Mouse (Mus musculus) monocyte, adult 2 months (primary cell): ENCODE results near the gene Mblac2.

Experiments
- DNase-seq, 2 experiments: peaks; one replicate each; pipeline ENCODE4 v3.0.0; 2022; ENCODE audit warnings: low spot score in 2 of 2, low read depth in 1 of 2

The Mblac2 gene

DNA sequence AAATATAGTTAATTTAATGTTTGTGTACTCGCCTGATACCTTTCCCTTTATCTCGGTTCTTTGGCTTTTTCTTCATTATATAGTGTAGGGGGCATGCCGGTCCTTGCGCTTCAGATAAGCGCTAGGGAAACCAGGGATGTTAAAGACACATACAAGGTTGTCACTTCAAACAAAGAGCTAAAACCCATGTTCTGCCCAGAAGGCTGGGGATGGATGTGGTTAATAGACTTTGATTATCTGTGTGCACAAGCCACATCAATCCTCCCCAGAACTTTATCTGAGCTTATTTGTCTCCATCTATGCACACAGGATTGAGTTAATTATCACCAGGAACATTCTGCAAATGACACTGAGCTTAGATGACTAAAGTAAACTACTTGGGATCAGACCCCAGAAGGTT lies 25.5 kb downstream of the Mblac2 start:
- DNase-seq, result no peak

GRCm38 (mm10) chr13:81740898-81741297 lies 29.8 kb downstream of the Mblac2 start:
- DNase-seq, result no peak

- no peak for DNase-seq
Observed at GRCm38 (mm10) chr13:81743391-81744091, 32.4 kb downstream of the Mblac2 start.

GRCm38 (mm10) chr13:81744092-81744396 lies 32.9 kb downstream of the Mblac2 start:
- DNase-seq, result no peak

GRCm38 (mm10) chr13:81754878-81755277 lies 43.7 kb downstream of the Mblac2 start:
- no peak for DNase-seq

GRCm38 (mm10) chr13:81755324-81755723 lies 44.2 kb downstream of the Mblac2 start:
- DNase-seq, result no peak

- no peak for DNase-seq
Observed at GRCm38 (mm10) chr13:81757058-81757660, 46.0 kb downstream of the Mblac2 start.

GRCm38 (mm10) chr13:81760379-81760778 lies 49.2 kb downstream of the Mblac2 start:
- DNase-seq, result no peak

DNA sequence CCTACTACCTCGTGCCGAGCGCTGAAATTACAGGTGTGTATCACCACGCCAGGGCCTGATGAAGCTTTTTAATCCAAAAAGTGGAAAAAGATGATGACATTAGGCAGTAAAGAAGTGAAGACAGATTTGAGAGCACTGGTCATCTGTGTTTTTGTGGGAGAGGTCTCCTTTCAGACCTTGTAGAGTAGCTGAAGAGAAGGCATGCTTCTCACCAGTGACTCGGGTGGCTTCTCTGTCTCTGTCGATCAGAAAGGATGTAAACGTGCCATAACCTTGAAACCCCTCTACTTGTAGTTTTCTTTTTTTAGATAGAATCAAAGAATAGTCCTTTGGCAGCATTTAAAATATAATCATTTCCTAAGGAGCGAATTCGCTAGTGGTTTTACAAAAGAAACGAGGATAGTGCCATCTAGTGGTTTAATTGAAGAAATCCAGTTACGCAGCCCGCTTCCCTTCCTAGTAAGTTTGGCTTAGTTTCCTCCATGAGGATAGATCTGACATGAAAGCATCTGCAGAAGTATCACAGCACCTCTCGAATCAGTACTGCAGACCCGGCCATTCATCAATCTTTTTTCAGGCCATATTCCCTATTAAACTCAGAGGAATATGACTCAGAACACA lies 50.5 kb downstream of the Mblac2 start:
- no peak for DNase-seq

DNA sequence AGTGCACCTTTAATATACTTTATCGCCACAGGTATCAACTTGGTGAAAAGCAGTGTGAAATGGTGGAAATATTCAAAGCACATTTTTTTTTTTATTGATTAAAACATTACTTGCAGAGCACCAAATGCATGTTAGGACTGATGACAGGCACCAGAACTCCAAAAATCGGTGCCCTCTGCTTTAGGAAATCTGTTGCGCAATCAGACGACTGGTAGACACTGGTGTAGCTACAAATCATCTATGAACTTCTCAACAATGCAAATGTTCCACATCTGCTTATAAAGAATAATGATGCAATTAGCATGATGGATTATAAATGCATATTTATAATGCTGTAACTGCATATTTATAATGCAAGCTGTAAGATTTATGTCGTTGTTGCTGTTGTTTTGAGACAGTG lies 53.0 kb downstream of the Mblac2 start:
- DNase-seq, result no peak

- peak in 1 of 2 experiments; percentile 29 for DNase-seq
Observed at GRCm38 (mm10) chr13:81767038-81767659, 56.0 kb downstream of the Mblac2 start.

GRCm38 (mm10) chr13:81776217-81776616 lies 65.1 kb downstream of the Mblac2 start:
- DNase-seq, result no peak

DNA sequence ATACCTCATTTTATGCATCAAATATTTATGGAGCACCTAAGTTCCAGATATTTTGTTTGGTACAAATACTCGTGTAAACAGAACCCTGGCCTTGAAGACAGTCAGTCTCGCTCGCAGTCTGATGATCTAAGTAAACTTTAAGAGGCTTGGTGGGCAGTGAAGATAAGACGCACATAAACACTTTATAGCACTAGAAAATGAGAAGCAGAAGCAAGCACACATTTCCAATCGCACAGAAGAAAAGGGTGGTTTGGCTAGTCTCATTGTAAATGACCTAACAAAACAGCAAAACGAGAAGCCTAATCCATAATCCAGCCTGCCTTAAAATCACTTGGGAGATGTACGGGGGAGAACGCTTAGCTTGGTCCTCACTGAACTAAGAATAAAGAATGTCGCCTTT lies 71.3 kb downstream of the Mblac2 start:
- DNase-seq, result no peak

GRCm38 (mm10) chr13:81782971-81783404 lies 71.8 kb downstream of the Mblac2 start, which contains the start of gene Cetn3:
TSS of gene Cetn3 (plus strand) at chr13:81783077.
- DNase-seq, result peak; percentile 81 to 90

DNA sequence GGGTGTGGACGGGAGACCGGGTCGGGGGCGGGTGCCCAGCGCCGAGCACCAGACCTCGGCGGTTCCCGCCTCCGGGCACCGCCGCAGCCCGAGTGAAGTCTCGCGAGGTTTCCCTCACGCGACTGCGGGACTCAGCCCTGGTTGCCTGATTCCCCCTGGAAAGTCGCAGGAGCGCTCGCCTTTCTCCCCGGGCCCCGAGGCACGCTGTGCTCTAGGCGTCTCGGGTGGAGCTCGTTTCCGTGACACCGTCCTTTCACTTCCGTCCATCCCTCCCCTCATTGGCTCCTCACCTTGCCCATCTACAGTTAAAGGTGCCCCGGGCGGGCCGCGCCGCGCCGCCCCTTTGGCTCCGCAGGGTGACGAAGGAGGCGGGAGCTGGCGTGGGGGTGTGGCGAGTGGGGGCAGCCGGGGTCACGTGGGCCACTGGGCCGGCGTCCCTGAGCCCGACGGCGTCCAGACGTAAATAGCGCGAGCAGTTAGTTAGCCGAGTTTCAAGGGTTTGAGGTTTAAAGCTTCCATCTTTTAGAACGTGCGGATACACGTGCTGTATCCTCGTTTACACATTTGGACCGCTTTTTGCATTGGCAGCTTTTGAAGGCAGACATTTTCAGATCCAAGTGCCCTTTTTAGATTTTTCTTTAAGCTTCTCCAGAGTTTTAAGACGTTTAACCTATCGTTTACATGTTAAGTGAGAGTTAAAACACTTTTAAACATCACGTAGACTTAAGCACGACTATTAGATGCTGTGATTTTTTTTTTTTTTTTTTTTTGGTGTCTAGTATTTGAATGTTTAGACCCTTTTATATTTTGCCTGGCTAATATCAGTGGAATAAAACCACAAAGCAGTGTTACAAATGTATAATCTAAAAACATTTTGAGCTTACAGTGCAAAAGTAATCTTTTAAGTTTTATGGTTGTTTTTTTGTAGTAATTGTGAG lies 72.5 kb downstream of the Mblac2 start:
- DNase-seq, result peak; percentile 91 to 96

- DNase-seq, result no peak
Observed at GRCm38 (mm10) chr13:81785766-81786480, 74.8 kb downstream of the Mblac2 start.

- DNase-seq, result no peak
Observed at GRCm38 (mm10) chr13:81790160-81790559, 79.0 kb downstream of the Mblac2 start.

- no peak for DNase-seq
Observed at GRCm38 (mm10) chr13:81791861-81792260, 80.7 kb downstream of the Mblac2 start.

- no peak for DNase-seq
Observed at GRCm38 (mm10) chr13:81793850-81794249, 82.7 kb downstream of the Mblac2 start.

DNA sequence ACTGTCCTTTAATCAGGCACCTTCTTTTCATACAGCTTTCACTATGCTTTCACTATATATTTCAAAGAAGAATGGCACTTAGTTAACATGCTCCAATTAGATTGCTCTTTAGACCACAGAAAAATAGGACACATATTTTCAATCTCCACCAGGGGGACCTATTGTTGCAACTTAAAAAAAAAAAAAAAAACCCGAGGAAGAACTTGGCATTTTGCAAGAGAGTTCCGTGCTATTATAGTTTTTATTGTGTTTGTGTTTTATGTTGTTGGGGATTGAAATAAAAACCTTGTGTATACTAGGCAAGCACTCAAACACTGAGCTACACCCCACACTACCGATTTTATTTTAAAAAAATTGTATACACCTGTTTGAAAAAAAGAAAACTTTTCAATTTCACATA lies 90.0 kb downstream of the Mblac2 start:
- DNase-seq, result no peak
